Comparison of ENCODE assay signal across 12 mouse cellular contexts in genomic region chr4:22645616-22646015, GRCm38 (mm10).
DNase-seq lines count a peak whose midpoint lies in the region; ATAC-seq and TF ChIP-seq lines count a peak whose summit lies in the region.
"Had no signal": no experiment of that assay in that cellular context is flagged by ENCODE, and none has a peak within 500 bp of the region (broad histone marks: within the 10 kb centered on the region; RNA-seq: fewer than 3 reads in every experiment).

No protein-coding gene starts in this region.

- intact Hi-C loops in heart, postnatal 10 days (cut with DNase I), result no loop called here

- H3K4me2 ChIP-seq in heart, embryonic 12.5 days, result no peak overlapping the region
- H3K4me2 ChIP-seq in hindbrain, postnatal 0 days (ENCODE audit: low read depth, low read length), result no peak overlapping the region
- H3K4me2 ChIP-seq: kidney, embryonic 15.5 days had no signal

- H3K9ac ChIP-seq in heart, embryonic 12.5 days, result no peak overlapping the region
- H3K9ac ChIP-seq in hindbrain, postnatal 0 days (replicated peaks; ENCODE audit: low read length), result no peak overlapping the region
- H3K9ac ChIP-seq: kidney, embryonic 15.5 days had no signal

- no peaks in the 10 kb centered on the region for H3K4me1 ChIP-seq in heart, embryonic 12.5 days (replicated peaks)
- no peaks in the 10 kb centered on the region for H3K4me1 ChIP-seq in hindbrain, postnatal 0 days (ENCODE audit: insufficient read depth, low read length)
- H3K4me1 ChIP-seq: kidney, embryonic 15.5 days had no signal

- no peak overlapping the region for H3K27ac ChIP-seq in heart, embryonic 12.5 days (ENCODE audit: poor library complexity, severe bottlenecking)
- no peak overlapping the region for H3K27ac ChIP-seq in hindbrain, postnatal 0 days
- H3K27ac ChIP-seq: kidney, embryonic 15.5 days had no signal

- no peaks in the 10 kb centered on the region for H3K9me3 ChIP-seq in heart, embryonic 12.5 days (replicated peaks)
- no peaks in the 10 kb centered on the region for H3K9me3 ChIP-seq in hindbrain, postnatal 0 days (ENCODE audit: low read length)
- H3K9me3 ChIP-seq: kidney, embryonic 15.5 days had no signal

- TF ChIP-seq CTCF in hindbrain, postnatal 0 days (IDR thresholded peaks at IDR 0.05; ENCODE audit: low read depth), result no peak

- no peak overlapping the region for H3K4me3 ChIP-seq in heart, embryonic 12.5 days
- no peak overlapping the region for H3K4me3 ChIP-seq in hindbrain, postnatal 0 days (ENCODE audit: low read length)
- H3K4me3 ChIP-seq: kidney, embryonic 15.5 days had no signal

- no peaks in the 10 kb centered on the region for H3K36me3 ChIP-seq in heart, embryonic 12.5 days
- no peaks in the 10 kb centered on the region for H3K36me3 ChIP-seq in hindbrain, postnatal 0 days (ENCODE audit: insufficient read depth, low read length)
- H3K36me3 ChIP-seq: kidney, embryonic 15.5 days had no signal

- peak; percentile 2 to 17 for DNase-seq in heart, postnatal 10 days
- DNase-seq in 3T3-L1 (ENCODE audit: low read depth, low spot score) (peak; percentile 15), ZHBTc4 (ENCODE audit: low read depth, low spot score) (peak; percentile 54)
- DNase-seq in hindbrain, postnatal 0 days (ENCODE audit: low spot score), result peak; percentile 9
- DNase-seq in spleen, adult 12 weeks (ENCODE audit: low spot score), result no peak
- no peak for DNase-seq in urinary bladder, postnatal 4 days (ENCODE audit: low spot score in 2 of 2)
- DNase-seq: cerebellum, adult 9-11 months; liver had no signal

- ATAC-seq in heart, embryonic 12.5 days (ENCODE audit: insufficient number of reproducible peaks, low FRiP score), result no peak
- no peak for ATAC-seq in hindbrain, postnatal 0 days
- no peak for ATAC-seq in activated CD4-positive, CD25-positive, alpha-beta regulatory T cell, adult 4 months
- ATAC-seq: lung, postnatal 0 days had no signal

- WGBS in heart, embryonic 12.5 days, result 54% methylated on average over 3 of the region's 3 CpGs
- WGBS in hindbrain, postnatal 0 days, result 60% methylated on average over 3 of the region's 3 CpGs

- H3K27me3 ChIP-seq in heart, embryonic 12.5 days (replicated peaks), result no peaks in the 10 kb centered on the region
- no peaks in the 10 kb centered on the region for H3K27me3 ChIP-seq in hindbrain, postnatal 0 days (ENCODE audit: insufficient read depth, low read length)
- H3K27me3 ChIP-seq: kidney, embryonic 15.5 days had no signal

Comparison
In these comparisons a context has a peak if more than half of its experiments do, and no peak if none do; other contexts are left out.
1. DNase-seq: peak in heart, postnatal 10 days (2 of 2), 3T3-L1 (single experiment), ZHBTc4 (single experiment) and hindbrain, postnatal 0 days (single experiment); none in spleen, adult 12 weeks (single experiment) and urinary bladder, postnatal 4 days (0 of 2).